In the genomic region with DNA sequence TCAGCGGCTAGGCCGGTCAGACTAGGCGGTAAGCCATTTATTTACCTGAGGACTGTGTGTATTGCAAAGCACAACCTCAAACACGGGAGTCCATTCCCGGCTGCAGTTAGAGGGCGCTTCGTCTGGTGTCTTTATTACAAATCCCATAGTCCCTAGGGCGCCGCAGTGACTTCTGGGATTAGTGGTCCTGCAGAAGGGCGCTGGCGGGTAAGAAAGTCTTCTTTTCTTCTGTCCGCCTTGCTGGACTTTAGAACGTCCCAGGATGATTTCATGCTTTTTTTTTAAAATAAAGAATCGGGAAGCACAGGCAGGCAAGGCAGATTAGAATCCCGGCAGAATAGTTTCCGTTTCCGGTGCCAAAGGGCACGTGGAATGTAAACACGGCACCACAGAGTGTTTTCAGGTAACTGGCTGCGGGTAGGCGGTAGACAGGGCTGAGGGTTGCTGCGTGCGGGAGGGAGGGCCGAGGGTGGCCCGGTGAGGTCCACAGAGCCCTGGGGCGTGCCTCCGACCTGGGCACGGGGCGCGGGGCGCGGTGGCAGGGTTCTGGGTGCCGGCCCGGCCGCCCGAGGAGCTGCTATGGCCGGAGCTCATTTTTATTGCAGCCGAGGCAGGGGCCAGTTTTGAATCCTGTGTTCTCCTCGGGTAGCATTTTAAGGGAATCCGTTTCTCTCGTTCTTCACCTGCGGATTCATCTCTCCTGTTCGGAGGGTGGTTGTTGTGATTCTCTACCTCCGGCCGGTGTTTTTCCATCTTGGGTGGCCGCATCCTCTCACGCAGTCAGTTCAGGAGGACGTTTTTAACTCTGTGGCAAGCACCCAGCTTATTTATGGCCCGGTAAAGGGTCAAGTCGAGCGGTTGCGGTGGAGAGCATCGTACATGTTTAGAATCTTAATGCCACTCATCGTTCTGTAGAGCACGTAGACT, we compare ENCODE assay signal across 8 mouse cellular contexts. TPM values are rescaled to one million over a fixed set of nuclear protein-coding genes. Genes with fewer than 3 reads are reported as not detected.
DNase-seq lines count a peak whose midpoint lies in the region; ATAC-seq and TF ChIP-seq lines count a peak whose summit lies in the region.

A gene (plus strand): TSS at position 160 of the 927 bp plus-strand sequence.

- H3K27ac ChIP-seq in ES-Bruce4 (ENCODE audit: insufficient read depth, low read length): peak within 1 kb of the TSS; percentile 91
- peak within 1 kb of the TSS; percentile 72 for H3K27ac ChIP-seq in forebrain, embryonic 13.5 days
- H3K27ac ChIP-seq in liver, embryonic 15.5 days (replicated peaks): peak within 1 kb of the TSS; percentile 86
- peak within 1 kb of the TSS; percentile 42; the same call in 1 of the 2 replicates for H3K27ac ChIP-seq in neural tube, embryonic 11.5 days (ENCODE audit: low read depth, low read length)
- peak within 1 kb of the TSS; percentile 84 for H3K27ac ChIP-seq in stomach, embryonic 16.5 days (ENCODE audit: low read length)

- peaks cover 3% of the 10 kb centered on the region; the same call in 1 of the 2 replicates for H3K36me3 ChIP-seq in ES-Bruce4 (ENCODE audit: control insufficient read depth, insufficient read depth, low read length, poor library complexity, severe bottlenecking)
- H3K36me3 ChIP-seq in forebrain, embryonic 13.5 days (ENCODE audit: poor library complexity, severe bottlenecking): peaks cover 10% of the 10 kb centered on the region
- H3K36me3 ChIP-seq in liver, embryonic 15.5 days (replicated peaks): peaks cover 12% of the 10 kb centered on the region
- no peaks in the 10 kb centered on the region for H3K36me3 ChIP-seq in neural tube, embryonic 11.5 days (ENCODE audit: control insufficient read depth, insufficient read depth, low read length)
- H3K36me3 ChIP-seq in stomach, embryonic 16.5 days (ENCODE audit: control insufficient read depth, insufficient read depth, low read length): 0 out of 2 replicates have a peak, but pooled peaks cover under 1% of the 10 kb centered on the region

- TF ChIP-seq POLR2A in ES-Bruce4 (IDR thresholded peaks at IDR 0.05; ENCODE audit: insufficient read depth, low read length): peak; percentile 20

- TF ChIP-seq CTCF in ES-Bruce4 (IDR thresholded peaks at IDR 0.05; ENCODE audit: low read depth, low read length): peak; percentile 23

- DNase-seq in heart, postnatal 10 days: peak; percentile 87 to 89
- peak; percentile 83 to 89 for DNase-seq in kidney, postnatal 4 days
- peak; percentile 73 for DNase-seq in neural tube, embryonic 11.5 days (ENCODE audit: low spot score)

- H3K4me3 ChIP-seq in ES-Bruce4 (ENCODE audit: low read depth, low read length): peak within 1 kb of the TSS; percentile 91
- peak within 1 kb of the TSS; percentile 90 for H3K4me3 ChIP-seq in forebrain, embryonic 13.5 days
- H3K4me3 ChIP-seq in liver, embryonic 15.5 days (replicated peaks): peak within 1 kb of the TSS; percentile 96
- peak within 1 kb of the TSS; percentile 89 for H3K4me3 ChIP-seq in neural tube, embryonic 11.5 days (ENCODE audit: low read depth, low read length)
- peak within 1 kb of the TSS; percentile 99 for H3K4me3 ChIP-seq in stomach, embryonic 16.5 days (replicated peaks; ENCODE audit: low read length)

- peak within 1 kb of the TSS; percentile 82 for H3K4me2 ChIP-seq in forebrain, embryonic 13.5 days
- peak within 1 kb of the TSS; percentile 83 for H3K4me2 ChIP-seq in liver, embryonic 15.5 days
- H3K4me2 ChIP-seq in neural tube, embryonic 11.5 days (ENCODE audit: low read depth): peak within 1 kb of the TSS; percentile 61
- peak within 1 kb of the TSS; percentile 82 for H3K4me2 ChIP-seq in stomach, embryonic 16.5 days (ENCODE audit: low read depth, low read length)

- peak; percentile 88 for ATAC-seq in cerebellum, adult (ENCODE audit: insufficient number of reproducible peaks, low FRiP score, low TSS enrichment)
- ATAC-seq in forebrain, embryonic 13.5 days: peak; percentile 91
- peak; percentile 87 for ATAC-seq in liver, embryonic 15.5 days (ENCODE audit: insufficient read depth)
- ATAC-seq in neural tube, embryonic 11.5 days (ENCODE audit: insufficient read depth, low FRiP score, low TSS enrichment): peak; percentile 83
- peak; percentile 87 for ATAC-seq in stomach, embryonic 16.5 days (ENCODE audit: insufficient read depth, low FRiP score)

- H3K27me3 ChIP-seq in ES-Bruce4 (ENCODE audit: control insufficient read depth, insufficient read depth, low read length, poor library complexity, severe bottlenecking): no peaks in the 10 kb centered on the region
- H3K27me3 ChIP-seq in forebrain, embryonic 13.5 days: no peaks in the 10 kb centered on the region
- H3K27me3 ChIP-seq in liver, embryonic 15.5 days: no peaks in the 10 kb centered on the region
- no peaks in the 10 kb centered on the region for H3K27me3 ChIP-seq in neural tube, embryonic 11.5 days (ENCODE audit: control insufficient read depth, insufficient read depth, low read length)
- H3K27me3 ChIP-seq in stomach, embryonic 16.5 days (ENCODE audit: control insufficient read depth, insufficient read depth, low read length): no peaks in the 10 kb centered on the region

- no peaks in the 10 kb centered on the region for H3K9me3 ChIP-seq in ES-Bruce4 (replicated peaks; ENCODE audit: control insufficient read depth, insufficient read depth, low read length, poor library complexity, severe bottlenecking)
- no peaks in the 10 kb centered on the region for H3K9me3 ChIP-seq in forebrain, embryonic 13.5 days (replicated peaks)
- no peaks in the 10 kb centered on the region for H3K9me3 ChIP-seq in liver, embryonic 15.5 days (replicated peaks)
- no peaks in the 10 kb centered on the region for H3K9me3 ChIP-seq in neural tube, embryonic 11.5 days (ENCODE audit: control insufficient read depth, low read length)
- no peaks in the 10 kb centered on the region for H3K9me3 ChIP-seq in stomach, embryonic 16.5 days (replicated peaks; ENCODE audit: control insufficient read depth, low read length)

- TF ChIP-seq EP300 in ES-Bruce4 (IDR thresholded peaks at IDR 0.05; ENCODE audit: insufficient read depth, low read depth, low read length): no peak

- under 1% methylated on average over 55 of the region's 55 CpGs for WGBS in forebrain, embryonic 13.5 days
- under 1% methylated on average over 55 of the region's 55 CpGs for WGBS in liver, embryonic 15.5 days (ENCODE audit: insufficient replicate concordance)
- under 1% methylated on average over 52 of the region's 55 CpGs for WGBS in neural tube, embryonic 11.5 days
- WGBS in stomach, embryonic 16.5 days: under 1% methylated on average over 55 of the region's 55 CpGs

- no peaks in the 10 kb centered on the region for H3K4me1 ChIP-seq in ES-Bruce4 (ENCODE audit: control insufficient read depth, insufficient read depth, low read length)
- peaks cover 20% of the 10 kb centered on the region for H3K4me1 ChIP-seq in forebrain, embryonic 13.5 days
- H3K4me1 ChIP-seq in liver, embryonic 15.5 days (replicated peaks): peaks cover 24% of the 10 kb centered on the region
- 0 out of 2 replicates have a peak, but pooled peaks cover 3% of the 10 kb centered on the region for H3K4me1 ChIP-seq in neural tube, embryonic 11.5 days (ENCODE audit: control insufficient read depth, insufficient read depth, low read length)
- peaks cover 8% of the 10 kb centered on the region for H3K4me1 ChIP-seq in stomach, embryonic 16.5 days (ENCODE audit: control insufficient read depth, insufficient read depth, low read length)

- peak within 1 kb of the TSS; percentile 75 for H3K9ac ChIP-seq in ES-Bruce4 (ENCODE audit: low read depth, poor library complexity, severe bottlenecking)
- H3K9ac ChIP-seq in forebrain, embryonic 13.5 days: peak within 1 kb of the TSS; percentile 81
- peak within 1 kb of the TSS; percentile 85 for H3K9ac ChIP-seq in liver, embryonic 15.5 days
- peak within 1 kb of the TSS; percentile 84 for H3K9ac ChIP-seq in neural tube, embryonic 11.5 days (ENCODE audit: low read length)
- H3K9ac ChIP-seq in stomach, embryonic 16.5 days (ENCODE audit: low read length): peak within 1 kb of the TSS; percentile 93

- intact Hi-C loops in heart, postnatal 10 days (cut with DNase I): loop anchor here (2.0 kb wide), 1 partner anchor 69 kb away; a partner anchor contains a TSS

RNA-seq across cellular contexts. Expression of the gene that starts here (rescaled TPM):
- polyA plus RNA-seq in ES-Bruce4 (2011; ENCODE audit: insufficient read depth, insufficient read length, low read depth, missing spikeins): 22.8 and 29.6 TPM in 2 replicates
- polyA plus RNA-seq in forebrain, embryonic 13.5 days (2015; fragmentation: Nextera tagmentation; extraction: Ambion mirVana): 52.5 and 52.8 TPM in 2 replicates
- total RNA-seq in heart, postnatal 10 days (2021): 10 to 100 TPM; 28.4 to 29.2 TPM
- polyA plus RNA-seq in liver, embryonic 15.5 days (2015; fragmentation: Nextera tagmentation; extraction: Ambion mirVana): 13.5 and 15.7 TPM in 2 replicates
- polyA plus RNA-seq in neural tube, embryonic 11.5 days (2014; fragmentation: Nextera tagmentation; extraction: Ambion mirVana): 46.6 and 49.3 TPM in 2 replicates
- polyA plus RNA-seq in stomach, embryonic 16.5 days (2015; fragmentation: Nextera tagmentation; extraction: Ambion mirVana): 35.4 and 36.9 TPM in 2 replicates

Comparison
In these comparisons a context has a peak if more than half of its experiments do, and no peak if none do; other contexts are left out.
1. Peak in every context shown above with its lines: DNase-seq, ATAC-seq, H3K4me3 ChIP-seq and H3K27ac ChIP-seq.